Mouse (Mus musculus): ENCODE measurements around the gene Sfxn1.

The Sfxn1 gene

GRCm38 (mm10) chr13:54071606-54072331, at the start of gene Sfxn1:
Gene Sfxn1, plus strand, starts transcription at chr13:54071869.
- ATAC-seq (ENCODE audit: low TSS enrichment), result peak; percentile 88

- peak; percentile 70 for ATAC-seq (ENCODE audit: low TSS enrichment)
Measured at GRCm38 (mm10) chr13:54023311-54023710, 48.4 kb upstream of the Sfxn1 start.

GRCm38 (mm10) chr13:54027079-54027478, 44.6 kb upstream of the Sfxn1 start:
- ATAC-seq (ENCODE audit: low TSS enrichment), result peak; percentile 62; the same call in 1 of the 2 replicates

- no peak for ATAC-seq (ENCODE audit: low TSS enrichment)
Measured at GRCm38 (mm10) chr13:54033653-54034052, 38.0 kb upstream of the Sfxn1 start.

- ATAC-seq (ENCODE audit: low TSS enrichment), result no peak
Measured at GRCm38 (mm10) chr13:54035541-54035940, 36.1 kb upstream of the Sfxn1 start.

- ATAC-seq (ENCODE audit: low TSS enrichment), result no peak
Measured at GRCm38 (mm10) chr13:54037936-54038335, 33.7 kb upstream of the Sfxn1 start.

GRCm38 (mm10) chr13:54040256-54040655, 31.4 kb upstream of the Sfxn1 start:
- ATAC-seq (ENCODE audit: low TSS enrichment), result no peak

- no peak for ATAC-seq (ENCODE audit: low TSS enrichment)
Measured at GRCm38 (mm10) chr13:54048679-54049352, 22.9 kb upstream of the Sfxn1 start.

- ATAC-seq (ENCODE audit: low TSS enrichment), result no peak
Measured at GRCm38 (mm10) chr13:54051641-54052040, 20.0 kb upstream of the Sfxn1 start.

GRCm38 (mm10) chr13:54054962-54055361, 16.7 kb upstream of the Sfxn1 start:
- no peak for ATAC-seq (ENCODE audit: low TSS enrichment)

GRCm38 (mm10) chr13:54055448-54055861, 16.2 kb upstream of the Sfxn1 start, which contains the start of gene Drd1:
Gene Drd1, minus strand, starts transcription at chr13:54055705.
- peak; percentile 90 for ATAC-seq (ENCODE audit: low TSS enrichment)

GRCm38 (mm10) chr13:54062068-54062467, 9.6 kb upstream of the Sfxn1 start:
- no peak for ATAC-seq (ENCODE audit: low TSS enrichment)

GRCm38 (mm10) chr13:54063292-54063691, 8.4 kb upstream of the Sfxn1 start:
- no peak for ATAC-seq (ENCODE audit: low TSS enrichment)

GRCm38 (mm10) chr13:54066081-54066746, 5.5 kb upstream of the Sfxn1 start:
- ATAC-seq (ENCODE audit: low TSS enrichment), result no peak

- ATAC-seq (ENCODE audit: low TSS enrichment), result 0 out of 2 replicates have a peak, but pooled peaks have one; percentile 19
Measured at GRCm38 (mm10) chr13:54067617-54068166, 4.0 kb upstream of the Sfxn1 start.

GRCm38 (mm10) chr13:54071011-54071410, 658 bp upstream of the Sfxn1 start:
- no peak for ATAC-seq (ENCODE audit: low TSS enrichment)

GRCm38 (mm10) chr13:54072526-54073057, 923 bp downstream of the Sfxn1 start:
- ATAC-seq (ENCODE audit: low TSS enrichment), result no peak

GRCm38 (mm10) chr13:54073066-54073465, 1.4 kb downstream of the Sfxn1 start:
- no peak for ATAC-seq (ENCODE audit: low TSS enrichment)

- no peak for ATAC-seq (ENCODE audit: low TSS enrichment)
Measured at GRCm38 (mm10) chr13:54073491-54073890, 1.8 kb downstream of the Sfxn1 start.

- ATAC-seq (ENCODE audit: low TSS enrichment), result no peak
Measured at GRCm38 (mm10) chr13:54075416-54075815, 3.7 kb downstream of the Sfxn1 start.

- ATAC-seq (ENCODE audit: low TSS enrichment), result no peak
Measured at GRCm38 (mm10) chr13:54076051-54076450, 4.4 kb downstream of the Sfxn1 start.

Data from frontal cortex, adult (tissue).